Mouse (Mus musculus) E14TG2a.4 (cell line): Measurements from ENCODE around the gene Prkce.

Experiments used
- CTCF ChIP-seq: conservative IDR thresholded peaks from 2 replicates; pipeline ENCODE4 v1.5.1; 2014; ENCODE audit warnings: low read length
- NANOG ChIP-seq: IDR thresholded peaks from 2 replicates; pipeline ENCODE4 v1.6.1; 2014; ENCODE audit warnings: borderline replicate concordance, low read length, mixed read lengths
- POU5F1 ChIP-seq: IDR thresholded peaks from 2 replicates; pipeline ENCODE4 v1.6.1; 2014; ENCODE audit warnings: low read length, borderline replicate concordance

DNA sequence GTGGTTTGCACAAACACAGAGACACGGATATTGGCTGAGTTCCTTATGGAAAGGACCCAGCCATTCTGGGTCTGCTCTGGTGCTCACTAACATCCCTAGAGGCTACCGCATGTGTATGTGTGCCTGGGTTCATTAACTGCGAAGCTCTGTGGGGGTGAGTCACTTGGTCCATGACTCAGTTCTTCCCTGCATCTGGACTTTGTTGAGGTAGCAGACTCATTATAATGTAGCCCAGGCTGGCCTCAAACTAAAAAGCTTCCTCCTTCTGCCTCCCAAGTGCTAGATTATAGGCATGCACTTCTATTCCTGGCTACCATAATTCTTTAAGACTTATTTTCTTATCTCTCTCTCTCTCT lies 286.7 kb downstream of the Prkce start:
- TF ChIP-seq POU5F1 (no peak), CTCF (no peak), NANOG (no peak)
